Mouse (Mus musculus): Measurements from ENCODE around the gene Lars2. TPM values are rescaled to one million over a fixed set of nuclear protein-coding genes. Genes with fewer than 3 reads are reported as not detected.
"Not testable (repeated sequence)": the region's sequence is repeated elsewhere in the genome, so short reads cannot be mapped to it uniquely, and the experiment has no call there.

Lars2 gene
- 788 and 796 TPM in 2 replicates for polyA plus RNA-seq (2016; fragmentation: Nextera tagmentation; extraction: Ambion mirVana)

GRCm38 (mm10) chr9:123366708-123367385 is at the start of gene Lars2:
Gene Lars2 (plus strand): TSS chr9:123366927.
- Histone ChIP-seq H3K27me3 (replicated peaks) (0 out of 2 replicates have a peak, but pooled peaks cover 3% of the 10 kb centered on the region), H3K4me2 (peak within 1 kb of the TSS; percentile 82), H3K36me3 (peaks cover 3% of the 10 kb centered on the region), H3K27ac (peak within 1 kb of the TSS; percentile 87), H3K9ac (peak within 1 kb of the TSS; percentile 80), H3K9me3 (replicated peaks) (no peaks in the 10 kb centered on the region), H3K4me3 (peak within 1 kb of the TSS; percentile 78), H3K4me1 (peaks cover 25% of the 10 kb centered on the region)
- ATAC-seq: peak; percentile 99
- under 1% methylated on average over 35 of the region's 35 CpGs for WGBS (ENCODE audit: insufficient replicate concordance)

GRCm38 (mm10) chr9:123326106-123326505 is 40.6 kb upstream of the Lars2 start:
- Histone ChIP-seq H3K9me3 (replicated peaks) (no peaks in the 10 kb centered on the region), H3K9ac (no peak overlapping the region), H3K4me1 (no peaks in the 10 kb centered on the region), H3K27ac (no peak overlapping the region), H3K4me2 (no peak overlapping the region), H3K27me3 (replicated peaks) (no peaks in the 10 kb centered on the region), H3K36me3 (no peaks in the 10 kb centered on the region), H3K4me3 (no peak overlapping the region)
- ATAC-seq: no peak

GRCm38 (mm10) chr9:123328336-123328735 is 38.4 kb upstream of the Lars2 start:
- ATAC-seq: no peak

GRCm38 (mm10) chr9:123329831-123330230 is 36.9 kb upstream of the Lars2 start:
- 77% methylated on average over 7 of the region's 7 CpGs for WGBS (ENCODE audit: insufficient replicate concordance)
- H3K9me3 ChIP-seq (replicated peaks): no peaks in the 10 kb centered on the region

More at GRCm38 (mm10) chr9:123328336-123328735, 38.4 kb upstream of the Lars2 start:
- Histone ChIP-seq H3K27me3 (replicated peaks) (no peaks in the 10 kb centered on the region), H3K4me3 (no peak overlapping the region), H3K4me2 (no peak overlapping the region), H3K9ac (no peak overlapping the region), H3K27ac (no peak overlapping the region), H3K4me1 (no peaks in the 10 kb centered on the region), H3K9me3 (replicated peaks) (no peaks in the 10 kb centered on the region), H3K36me3 (no peaks in the 10 kb centered on the region)
- 62% methylated on average over 3 of the region's 3 CpGs for WGBS (ENCODE audit: insufficient replicate concordance)

GRCm38 (mm10) chr9:123330271-123330670 is 36.5 kb upstream of the Lars2 start:
- not testable (repeated sequence) for H3K4me2 ChIP-seq; H3K4me3 ChIP-seq; H3K27me3 ChIP-seq (replicated peaks); H3K36me3 ChIP-seq; ATAC-seq; H3K4me1 ChIP-seq; H3K9me3 ChIP-seq (replicated peaks); H3K27ac ChIP-seq; H3K9ac ChIP-seq
- WGBS (ENCODE audit: insufficient replicate concordance): 55% methylated on average over 1 of the region's 1 CpGs

More at GRCm38 (mm10) chr9:123329831-123330230, 36.9 kb upstream of the Lars2 start:
- no peak for ATAC-seq
- Histone ChIP-seq H3K4me1 (no peaks in the 10 kb centered on the region), H3K4me2 (no peak overlapping the region), H3K27me3 (replicated peaks) (no peaks in the 10 kb centered on the region), H3K27ac (no peak overlapping the region), H3K36me3 (no peaks in the 10 kb centered on the region), H3K4me3 (no peak overlapping the region), H3K9ac (no peak overlapping the region)

- WGBS (ENCODE audit: insufficient replicate concordance): 56% methylated on average over 2 of the region's 2 CpGs
- H3K36me3 ChIP-seq: no peaks in the 10 kb centered on the region
- H3K27ac ChIP-seq: no peak overlapping the region
- H3K4me2 ChIP-seq: no peak overlapping the region
- no peaks in the 10 kb centered on the region for H3K9me3 ChIP-seq (replicated peaks)
- H3K27me3 ChIP-seq (replicated peaks): no peaks in the 10 kb centered on the region
- H3K4me1 ChIP-seq: no peaks in the 10 kb centered on the region
- H3K4me3 ChIP-seq: no peak overlapping the region
- H3K9ac ChIP-seq: no peak overlapping the region
- no peak for ATAC-seq
Observed at GRCm38 (mm10) chr9:123333479-123333878, 33.2 kb upstream of the Lars2 start.

- Histone ChIP-seq H3K9ac (no peak overlapping the region), H3K9me3 (replicated peaks) (no peaks in the 10 kb centered on the region), H3K4me1 (no peaks in the 10 kb centered on the region), H3K27me3 (replicated peaks) (no peaks in the 10 kb centered on the region), H3K36me3 (no peaks in the 10 kb centered on the region), H3K4me2 (no peak overlapping the region), H3K27ac (no peak overlapping the region), H3K4me3 (no peak overlapping the region)
- no peak for ATAC-seq
- WGBS (ENCODE audit: insufficient replicate concordance): 54% methylated on average over 5 of the region's 5 CpGs
Observed at GRCm38 (mm10) chr9:123335044-123335670, 31.6 kb upstream of the Lars2 start.

- Histone ChIP-seq H3K4me3 (no peak overlapping the region), H3K27ac (no peak overlapping the region), H3K4me1 (no peaks in the 10 kb centered on the region), H3K9me3 (replicated peaks) (no peaks in the 10 kb centered on the region), H3K27me3 (replicated peaks) (no peaks in the 10 kb centered on the region), H3K36me3 (no peaks in the 10 kb centered on the region), H3K9ac (no peak overlapping the region), H3K4me2 (no peak overlapping the region)
- WGBS (ENCODE audit: insufficient replicate concordance): 22% methylated on average over 3 of the region's 3 CpGs
- no peak for ATAC-seq
Observed at GRCm38 (mm10) chr9:123339651-123340144, 27.0 kb upstream of the Lars2 start.

- H3K4me2 ChIP-seq: no peak overlapping the region
- H3K27ac ChIP-seq: no peak overlapping the region
- WGBS (ENCODE audit: insufficient replicate concordance): 76% methylated on average over 6 of the region's 6 CpGs
- H3K4me1 ChIP-seq: no peaks in the 10 kb centered on the region
- H3K4me3 ChIP-seq: no peak overlapping the region
- no peaks in the 10 kb centered on the region for H3K36me3 ChIP-seq
- no peaks in the 10 kb centered on the region for H3K9me3 ChIP-seq (replicated peaks)
- ATAC-seq: no peak
- no peak overlapping the region for H3K9ac ChIP-seq
- H3K27me3 ChIP-seq (replicated peaks): no peaks in the 10 kb centered on the region
Observed at GRCm38 (mm10) chr9:123341256-123341655, 25.5 kb upstream of the Lars2 start.

- ATAC-seq: no peak
- Histone ChIP-seq H3K9ac (no peak overlapping the region), H3K9me3 (replicated peaks) (no peaks in the 10 kb centered on the region), H3K27me3 (replicated peaks) (no peaks in the 10 kb centered on the region), H3K4me3 (no peak overlapping the region), H3K36me3 (no peaks in the 10 kb centered on the region), H3K4me2 (no peak overlapping the region), H3K27ac (no peak overlapping the region), H3K4me1 (no peaks in the 10 kb centered on the region)
- 54% methylated on average over 3 of the region's 3 CpGs for WGBS (ENCODE audit: insufficient replicate concordance)
Observed at GRCm38 (mm10) chr9:123343069-123343468, 23.7 kb upstream of the Lars2 start.

GRCm38 (mm10) chr9:123349286-123349685 is 17.4 kb upstream of the Lars2 start:
- not testable (repeated sequence) for H3K4me3 ChIP-seq; H3K36me3 ChIP-seq; ATAC-seq; H3K27ac ChIP-seq; H3K4me1 ChIP-seq; H3K9ac ChIP-seq; H3K4me2 ChIP-seq; H3K27me3 ChIP-seq (replicated peaks)
- WGBS (ENCODE audit: insufficient replicate concordance): 83% methylated on average over 1 of the region's 1 CpGs
- peaks cover 18% of the 10 kb centered on the region for H3K9me3 ChIP-seq (replicated peaks)

- Histone ChIP-seq H3K4me1 (no peaks in the 10 kb centered on the region), H3K36me3 (no peaks in the 10 kb centered on the region), H3K27ac (no peak overlapping the region), H3K9me3 (replicated peaks) (no peaks in the 10 kb centered on the region), H3K27me3 (replicated peaks) (0 out of 2 replicates have a peak, but pooled peaks cover 3% of the 10 kb centered on the region), H3K4me3 (no peak overlapping the region), H3K4me2 (no peak overlapping the region), H3K9ac (no peak overlapping the region)
- ATAC-seq: no peak
- 23% methylated on average over 3 of the region's 3 CpGs for WGBS (ENCODE audit: insufficient replicate concordance)
Observed at GRCm38 (mm10) chr9:123359981-123360380, 6.7 kb upstream of the Lars2 start.
